Mouse (Mus musculus) stomach, postnatal 0 days (tissue): Measurements from ENCODE around the gene Trpv6. TPM values are rescaled to one million over a fixed set of nuclear protein-coding genes. Genes with fewer than 3 reads are reported as not detected.

Source experiments
- ATAC-seq: fragments of 200-750 bp; cut with Nextera tagmentation; 2 replicates; pipeline ENCODE4 v1.8.0; 2017; ENCODE audit not compliant: low FRiP score, low TSS enrichment
- DNase-seq: peaks from one replicate; pipeline ENCODE4 v3.0.0-alpha.2; 2016; ENCODE audit warnings: low spot score
- H3K27ac ChIP-seq: fragments of 300-500 bp; sonication (generic); replicated peaks from 2 replicates; pipeline ENCODE4 v1.5.1; 2014; ENCODE audit warnings: mild to moderate bottlenecking, control low read depth
- H3K27me3 ChIP-seq: fragments of 300-500 bp; sonication (generic); 2 replicates; pipeline ENCODE4 v1.6.1; 2014; ENCODE audit warnings: low read length; ENCODE audit not compliant: control insufficient read depth, insufficient read depth
- H3K36me3 ChIP-seq: fragments of 300-500 bp; sonication (generic); 2 replicates; pipeline ENCODE4 v1.6.1; 2014; ENCODE audit warnings: low read length, mixed read lengths; ENCODE audit not compliant: control insufficient read depth, insufficient read depth
- H3K4me1 ChIP-seq: fragments of 300-500 bp; sonication (generic); replicated peaks from 2 replicates; pipeline ENCODE4 v1.6.1; 2014; ENCODE audit warnings: antibody characterized with exemption; ENCODE audit not compliant: control insufficient read depth, insufficient read depth
- H3K4me2 ChIP-seq: fragments of 300-500 bp; sonication (generic); replicated peaks from 2 replicates; pipeline ENCODE4 v1.6.1; 2014; ENCODE audit warnings: low read depth, mild to moderate bottlenecking, control low read depth, moderate library complexity
- H3K4me3 ChIP-seq: fragments of 300-500 bp; sonication (generic); 2 replicates; pipeline ENCODE4 v1.5.1; 2014; ENCODE audit warnings: low read depth, low read length, control low read depth
- H3K9ac ChIP-seq: fragments of 300-500 bp; sonication (generic); 2 replicates; pipeline ENCODE4 v1.6.1; 2014; ENCODE audit warnings: mild to moderate bottlenecking, low read length, control low read depth, mixed read lengths
- H3K9me3 ChIP-seq: fragments of 300-500 bp; sonication (generic); 2 replicates; pipeline ENCODE4 v1.6.1; 2016; ENCODE audit warnings: low read length; ENCODE audit not compliant: control insufficient read depth
- CTCF ChIP-seq: IDR thresholded peaks from 2 replicates; pipeline ENCODE4 v1.5.1; 2016; ENCODE audit warnings: antibody characterized with exemption, low read depth, mild to moderate bottlenecking, moderate library complexity
- EP300 ChIP-seq: optimal IDR thresholded peaks from 2 replicates; pipeline ENCODE3; 2016; ENCODE audit warnings: antibody characterized with exemption
- WGBS: fragments of 180-500 bp; shearing (Covaris S2); extraction: QIAGEN DNeasy Blood & Tissue Kit; methylation state at CpG from one replicate; pipeline ENCODE4 v1.1.7; 2014; 5-methylcytosine and 5-hydroxymethylcytosine counted together
- polyA plus RNA-seq: library from polyadenylated mRNA; unstranded; fragments of >200 nt; fragmentation: Nextera tagmentation; extraction: Ambion mirVana; gene quantifications from 2 replicates; pipeline ENCODE4 v1.2.1, GENCODE M21; 2015

Gene Trpv6
- polyA plus RNA-seq, 1 experiment from 2014 or later: 8.4 TPM

DNA sequence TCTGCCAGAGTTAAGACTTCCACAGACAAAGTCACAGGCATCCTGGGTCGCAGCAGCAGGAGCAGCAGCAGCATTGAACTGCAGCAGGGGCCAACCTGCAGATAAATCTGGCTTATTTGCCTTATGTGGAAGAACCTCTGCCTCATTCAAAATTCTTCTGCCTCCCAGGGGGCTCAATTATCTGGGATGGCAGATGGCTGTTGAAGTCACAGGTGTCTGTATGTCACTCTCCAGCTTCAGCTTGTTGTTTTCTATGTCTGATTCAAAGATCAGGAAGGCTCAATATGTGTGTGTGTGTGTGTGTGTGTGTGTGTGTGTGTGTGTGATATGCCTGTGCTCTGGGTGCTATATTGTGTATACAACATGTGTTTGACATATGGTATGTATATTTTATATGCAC lies 1.2 kb upstream of the Trpv6 start:
- 0 out of 2 replicates have a peak overlapping the region, but pooled peaks have one; percentile 18 for H3K27ac ChIP-seq
- no peak overlapping the region for H3K4me2 ChIP-seq
- DNase-seq (no peak), ATAC-seq (no peak)
- H3K9ac ChIP-seq: no peak overlapping the region
- no peaks in the 10 kb centered on the region for H3K4me1 ChIP-seq
- H3K36me3 ChIP-seq: no peaks in the 10 kb centered on the region
- TF ChIP-seq CTCF: no peak
- no peak for TF ChIP-seq EP300
- H3K4me3 ChIP-seq: no peak overlapping the region
- no peaks in the 10 kb centered on the region for H3K27me3 ChIP-seq
- no peaks in the 10 kb centered on the region for H3K9me3 ChIP-seq
- WGBS: 21% methylated on average over 1 of the region's 1 CpGs

DNA sequence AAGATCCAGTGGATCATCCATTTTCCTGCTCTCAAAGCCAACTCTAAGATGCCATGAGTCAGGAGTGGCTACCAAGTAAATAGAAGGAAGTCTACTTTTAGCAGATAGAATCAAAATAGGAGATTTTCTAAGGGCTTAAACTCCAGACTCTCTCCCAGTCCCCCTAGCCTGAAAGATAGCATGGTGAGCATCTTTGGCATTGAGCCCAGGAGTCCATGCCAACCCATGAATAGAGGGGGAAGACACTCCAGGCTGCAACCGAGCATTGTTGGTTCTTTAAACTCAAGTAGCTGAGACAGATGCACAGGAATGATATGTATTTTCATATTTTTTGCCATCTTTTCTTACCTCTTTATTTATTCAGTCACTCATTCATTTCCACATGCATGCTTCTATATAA lies 994 bp downstream of the Trpv6 start:
- TF ChIP-seq CTCF (no peak), EP300 (no peak)
- Histone ChIP-seq H3K4me1 (no peaks in the 10 kb centered on the region), H3K27ac (no peak overlapping the region), H3K27me3 (no peaks in the 10 kb centered on the region), H3K4me3 (no peak overlapping the region), H3K4me2 (peak overlapping the region; percentile 50), H3K9me3 (no peaks in the 10 kb centered on the region), H3K9ac (no peak overlapping the region), H3K36me3 (no peaks in the 10 kb centered on the region)
- 31% methylated on average over 1 of the region's 1 CpGs for WGBS
- no peak for DNase-seq
- ATAC-seq: no peak

DNA sequence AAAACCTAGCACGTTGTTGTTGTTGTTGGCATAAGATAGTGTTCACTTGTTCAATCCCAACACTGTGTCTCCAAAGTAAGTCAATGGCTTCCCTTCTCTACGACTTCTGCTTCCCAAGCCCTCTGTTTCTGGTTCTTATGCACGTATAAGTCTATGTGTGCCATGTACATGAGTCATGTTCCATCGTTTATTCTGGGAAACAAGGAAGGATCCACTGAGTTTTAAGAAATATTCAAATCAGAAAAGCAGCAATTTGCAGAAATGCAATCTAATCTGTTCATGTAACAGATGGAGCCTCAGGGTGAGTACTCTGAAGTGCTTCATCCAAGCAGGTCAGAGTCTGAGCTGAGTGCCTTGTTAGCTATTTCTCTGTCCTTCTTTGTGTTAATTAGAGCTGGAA lies 4.7 kb downstream of the Trpv6 start:
- Histone ChIP-seq H3K4me2 (no peak overlapping the region), H3K9ac (no peak overlapping the region), H3K9me3 (no peaks in the 10 kb centered on the region), H3K36me3 (no peaks in the 10 kb centered on the region), H3K27me3 (no peaks in the 10 kb centered on the region), H3K4me3 (no peak overlapping the region), H3K27ac (no peak overlapping the region), H3K4me1 (no peaks in the 10 kb centered on the region)
- TF ChIP-seq CTCF (no peak), EP300 (no peak)
- DNase-seq (no peak), ATAC-seq (no peak)
- 71% methylated on average over 4 of the region's 4 CpGs for WGBS

DNA sequence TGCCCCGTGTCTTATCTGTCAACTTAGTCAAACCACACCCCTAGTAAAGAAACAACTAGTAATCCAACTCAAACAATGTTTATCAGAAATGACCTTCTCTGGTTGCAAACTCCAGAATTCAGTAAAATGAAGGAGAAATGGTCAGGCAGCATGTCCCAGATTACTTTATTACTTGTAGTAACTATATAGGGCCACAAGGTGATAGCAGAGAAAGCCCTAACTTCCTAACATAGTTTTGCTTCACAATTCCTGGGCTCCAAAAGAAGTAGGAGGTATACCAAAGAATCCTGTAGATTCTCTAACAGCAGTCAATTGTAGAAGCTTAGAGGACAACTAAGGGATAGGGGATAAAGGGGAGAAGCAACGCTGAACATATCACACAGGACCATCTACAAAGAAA lies 5.4 kb downstream of the Trpv6 start:
- no peak overlapping the region for H3K9ac ChIP-seq
- DNase-seq (no peak), ATAC-seq (no peak)
- H3K9me3 ChIP-seq: no peaks in the 10 kb centered on the region
- no peaks in the 10 kb centered on the region for H3K27me3 ChIP-seq
- peak; percentile 67 for TF ChIP-seq CTCF
- TF ChIP-seq EP300: no peak
- H3K36me3 ChIP-seq: no peaks in the 10 kb centered on the region
- H3K27ac ChIP-seq: no peak overlapping the region
- WGBS: 58% methylated on average over 2 of the region's 2 CpGs
- no peak overlapping the region for H3K4me3 ChIP-seq
- H3K4me2 ChIP-seq: no peak overlapping the region
- no peaks in the 10 kb centered on the region for H3K4me1 ChIP-seq

DNA sequence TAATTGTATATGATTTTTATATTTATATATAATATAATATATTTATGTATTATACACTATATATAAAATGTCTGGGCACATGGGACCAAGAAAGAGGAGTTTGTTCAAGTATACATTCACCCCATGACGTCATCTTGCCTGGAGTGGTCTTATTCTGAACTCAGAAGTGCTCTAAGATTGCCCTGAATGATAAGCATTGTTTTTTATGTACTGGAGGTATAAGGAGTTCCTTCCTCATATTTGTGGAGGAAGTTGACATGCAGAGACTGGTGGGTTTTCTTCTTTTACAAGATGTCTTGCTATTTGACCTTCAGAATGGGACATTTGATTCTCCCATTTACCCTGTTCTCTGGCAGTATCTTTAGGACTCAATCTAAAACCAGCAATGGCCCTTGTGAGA lies 8.0 kb downstream of the Trpv6 start:
- H3K36me3 ChIP-seq: no peaks in the 10 kb centered on the region
- H3K4me1 ChIP-seq: no peaks in the 10 kb centered on the region
- H3K27ac ChIP-seq: no peak overlapping the region
- TF ChIP-seq CTCF (no peak), EP300 (no peak)
- H3K9ac ChIP-seq: no peak overlapping the region
- no peak overlapping the region for H3K4me2 ChIP-seq
- DNase-seq: no peak
- 55% methylated on average over 1 of the region's 1 CpGs for WGBS
- no peaks in the 10 kb centered on the region for H3K27me3 ChIP-seq
- no peak overlapping the region for H3K4me3 ChIP-seq
- no peak for ATAC-seq
- no peaks in the 10 kb centered on the region for H3K9me3 ChIP-seq

DNA sequence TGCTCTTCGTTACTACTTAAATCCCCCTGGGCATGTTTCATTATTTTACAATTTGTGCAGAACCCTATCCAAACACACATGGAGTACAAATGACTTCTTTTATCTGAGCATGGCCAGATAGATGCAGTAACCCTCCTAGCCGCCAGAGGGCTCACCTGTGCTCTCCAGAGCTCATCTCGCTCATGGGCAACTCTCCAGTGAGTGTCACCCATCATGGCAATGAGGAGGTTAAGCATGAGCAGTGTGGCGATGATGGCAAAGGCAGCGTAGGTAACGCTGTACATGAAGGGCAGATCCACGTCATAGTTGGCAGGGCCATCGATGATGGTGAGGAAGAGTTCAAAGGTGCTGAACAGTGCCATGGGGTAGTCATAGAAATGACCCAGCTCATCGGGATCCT lies 13.5 kb downstream of the Trpv6 start:
- Histone ChIP-seq H3K4me2 (no peak overlapping the region), H3K27me3 (no peaks in the 10 kb centered on the region), H3K4me1 (no peaks in the 10 kb centered on the region), H3K9ac (no peak overlapping the region), H3K27ac (no peak overlapping the region), H3K9me3 (no peaks in the 10 kb centered on the region), H3K36me3 (no peaks in the 10 kb centered on the region), H3K4me3 (no peak overlapping the region)
- no peak for TF ChIP-seq EP300
- peak; percentile 73 for TF ChIP-seq CTCF
- WGBS: 65% methylated on average over 9 of the region's 9 CpGs
- DNase-seq: peak; percentile 48
- no peak for ATAC-seq
